Mouse (Mus musculus) brown adipose tissue, adult 24 weeks (tissue): ENCODE measurements around the gene Bace1. TPM values are rescaled to one million over a fixed set of nuclear protein-coding genes. Genes with fewer than 3 reads are reported as not detected.
A peak's percentile ranks its signal among the peaks of the same experiment; 100 is the strongest.

Source experiments
- H3K27ac ChIP-seq: fragments of 200-500 bp; replicated peaks from 2 replicates; pipeline ENCODE4 v1.5.1; 2012; ENCODE audit warnings: low read depth, mild to moderate bottlenecking, low read length
- H3K4me1 ChIP-seq: fragments of 200-500 bp; 2 replicates; pipeline ENCODE4 v1.6.1; 2012; ENCODE audit warnings: low read length, mixed read lengths; ENCODE audit not compliant: control insufficient read depth, insufficient read depth, insufficient read length
- H3K4me3 ChIP-seq: fragments of 200-500 bp; 2 replicates; pipeline ENCODE4 v1.5.1; 2012; ENCODE audit warnings: low read depth, mild to moderate bottlenecking, low read length, moderate library complexity; ENCODE audit not compliant: insufficient read depth
- polyA plus RNA-seq: library from polyadenylated mRNA; stranded (reverse); fragments of >200 nt; gene quantifications from 2 replicates; pipeline ENCODE4 v1.2.4, GENCODE M21; 2012; ENCODE audit not compliant: missing spikeins, insufficient read depth, insufficient read length

The Bace1 gene
- polyA plus RNA-seq, 1 experiment = 9.3 TPM

DNA sequence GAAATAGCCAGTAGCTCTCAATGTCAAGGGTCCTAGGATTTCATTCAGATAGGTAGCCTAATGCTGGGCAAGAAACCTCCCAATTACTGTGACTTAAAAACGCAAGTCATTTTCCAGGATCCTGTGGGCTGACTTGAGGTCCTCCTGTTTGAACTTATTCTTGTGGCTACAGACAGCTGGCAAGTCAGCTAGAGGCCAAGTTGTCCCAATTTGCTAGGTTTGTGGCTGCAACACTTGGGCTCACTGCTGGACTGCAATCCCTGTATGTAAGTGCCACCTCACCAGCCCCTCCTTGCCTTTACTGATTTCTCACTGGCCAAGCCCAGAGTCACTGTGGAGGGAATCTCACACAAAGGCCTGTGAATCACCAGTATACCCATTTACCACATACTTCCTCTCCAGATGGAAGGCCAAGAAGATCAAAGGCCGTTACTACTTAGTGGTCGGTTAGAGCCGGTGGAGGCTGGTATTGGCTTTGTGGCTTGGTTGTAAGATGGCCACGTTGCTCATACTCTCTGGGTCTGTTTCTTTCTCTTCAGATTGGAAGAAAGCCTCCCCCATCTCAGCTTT lies 8.6 kb downstream of the Bace1 start:
- no peak overlapping the region for H3K27ac ChIP-seq
- peaks cover 20% of the 10 kb centered on the region for H3K4me1 ChIP-seq
- H3K4me3 ChIP-seq = no peak overlapping the region

- no peak overlapping the region for H3K4me3 ChIP-seq
- peak overlapping the region; percentile 83 for H3K27ac ChIP-seq
- peaks cover 20% of the 10 kb centered on the region for H3K4me1 ChIP-seq
These were observed 11.4 kb downstream of the Bace1 start for GRCm38 (mm10) chr9:45849528-45850408.

DNA sequence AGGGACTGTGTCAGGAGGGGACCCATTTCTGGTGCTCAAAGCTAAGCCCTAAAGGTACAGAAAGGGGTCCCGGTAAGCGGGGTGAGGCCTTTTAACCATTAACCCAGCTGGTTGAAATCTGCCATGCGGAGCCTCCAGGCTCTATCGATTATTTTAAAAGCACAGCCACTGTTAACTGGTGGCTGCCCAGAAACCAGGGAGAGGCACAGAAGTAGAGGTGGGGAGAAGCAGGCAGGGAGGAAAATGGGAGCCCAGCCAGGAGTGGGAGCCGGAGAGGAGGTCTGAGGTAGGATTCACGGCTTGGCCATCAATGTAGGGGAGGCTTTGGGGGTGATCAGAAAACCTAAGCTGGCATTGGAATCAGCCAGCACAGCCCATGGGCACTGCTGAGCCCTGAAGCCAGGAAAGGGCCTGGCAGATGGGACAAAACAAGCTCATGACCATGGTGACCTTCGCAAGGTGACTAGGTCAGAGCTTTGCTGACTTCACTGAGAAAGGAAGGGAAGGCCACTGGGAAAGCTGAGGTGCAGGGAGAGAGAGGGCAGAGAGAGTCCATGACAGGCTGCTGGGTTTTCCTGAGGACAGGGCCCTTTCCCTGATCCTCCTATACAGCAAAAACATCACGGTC lies 12.3 kb downstream of the Bace1 start:
- H3K4me3 ChIP-seq = no peak overlapping the region
- H3K4me1 ChIP-seq = peaks cover 20% of the 10 kb centered on the region
- H3K27ac ChIP-seq = peak overlapping the region; percentile 83

- H3K4me1 ChIP-seq = peaks cover 20% of the 10 kb centered on the region
- no peak overlapping the region for H3K4me3 ChIP-seq
- peak overlapping the region; percentile 83 for H3K27ac ChIP-seq
These were observed 12.9 kb downstream of the Bace1 start for GRCm38 (mm10) chr9:45851330-45851729.

GRCm38 (mm10) chr9:45851776-45852175 lies 13.4 kb downstream of the Bace1 start:
- Histone ChIP-seq H3K4me3 (no peak overlapping the region), H3K4me1 (peaks cover 20% of the 10 kb centered on the region), H3K27ac (no peak overlapping the region)

DNA sequence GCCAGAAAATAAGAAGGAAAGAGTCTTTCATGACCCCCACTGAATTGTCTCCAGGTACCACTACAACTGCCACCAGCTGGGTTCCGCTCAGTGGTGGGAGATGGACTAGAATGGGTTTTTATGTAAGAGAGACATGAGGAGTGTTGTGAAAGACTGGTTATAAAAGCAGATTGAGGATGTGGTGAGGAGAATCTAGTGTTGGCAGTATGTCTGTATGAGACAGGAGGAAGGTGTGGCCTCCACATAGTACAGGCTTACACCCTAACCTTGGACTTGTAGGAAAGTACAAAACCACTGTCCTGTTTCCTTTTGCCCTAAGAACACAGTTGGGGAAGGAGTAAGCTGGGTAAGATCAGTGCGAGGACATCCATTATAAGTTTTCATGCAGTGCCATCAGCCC lies 15.3 kb downstream of the Bace1 start:
- Histone ChIP-seq H3K4me1 (peaks cover 15% of the 10 kb centered on the region), H3K27ac (no peak overlapping the region), H3K4me3 (no peak overlapping the region)

GRCm38 (mm10) chr9:45854136-45854535 lies 15.8 kb downstream of the Bace1 start:
- Histone ChIP-seq H3K4me3 (no peak overlapping the region), H3K4me1 (peaks cover 12% of the 10 kb centered on the region; the same call in 1 of the 2 replicates), H3K27ac (no peak overlapping the region)

DNA sequence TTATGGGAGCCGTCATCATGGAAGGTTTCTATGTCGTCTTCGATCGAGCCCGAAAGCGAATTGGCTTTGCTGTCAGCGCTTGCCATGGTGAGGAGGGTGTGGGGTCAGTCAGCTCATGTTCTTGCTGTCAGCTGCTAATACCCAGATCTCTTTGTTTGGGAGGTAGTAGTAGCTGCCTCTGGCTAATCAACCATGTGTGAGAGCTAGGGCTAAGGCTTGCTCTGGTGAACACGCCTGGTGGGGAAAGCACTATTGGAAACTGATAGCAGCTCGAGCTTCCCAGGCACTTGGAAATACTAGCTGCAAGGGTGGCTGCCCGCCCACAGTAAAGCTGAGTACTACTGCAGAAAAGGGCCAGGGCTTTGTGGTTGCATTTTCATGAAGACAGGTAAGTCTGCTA lies 21.0 kb downstream of the Bace1 start:
- no peak overlapping the region for H3K27ac ChIP-seq
- no peaks in the 10 kb centered on the region for H3K4me1 ChIP-seq

GRCm38 (mm10) chr9:45861813-45862212 lies 23.4 kb downstream of the Bace1 start:
- H3K27ac ChIP-seq = no peak overlapping the region
- H3K4me1 ChIP-seq = no peaks in the 10 kb centered on the region
- no peak overlapping the region for H3K4me3 ChIP-seq

More for the DNA sequence above, 21.0 kb downstream of the Bace1 start:
- H3K4me3 ChIP-seq = no peak overlapping the region

GRCm38 (mm10) chr9:45869181-45869580 lies 30.8 kb downstream of the Bace1 start:
- Histone ChIP-seq H3K4me3 (no peak overlapping the region), H3K27ac (no peak overlapping the region), H3K4me1 (no peaks in the 10 kb centered on the region)

- H3K4me1 ChIP-seq = no peaks in the 10 kb centered on the region
- no peak overlapping the region for H3K4me3 ChIP-seq
- no peak overlapping the region for H3K27ac ChIP-seq
These were observed 31.9 kb downstream of the Bace1 start for GRCm38 (mm10) chr9:45870265-45870664.

DNA sequence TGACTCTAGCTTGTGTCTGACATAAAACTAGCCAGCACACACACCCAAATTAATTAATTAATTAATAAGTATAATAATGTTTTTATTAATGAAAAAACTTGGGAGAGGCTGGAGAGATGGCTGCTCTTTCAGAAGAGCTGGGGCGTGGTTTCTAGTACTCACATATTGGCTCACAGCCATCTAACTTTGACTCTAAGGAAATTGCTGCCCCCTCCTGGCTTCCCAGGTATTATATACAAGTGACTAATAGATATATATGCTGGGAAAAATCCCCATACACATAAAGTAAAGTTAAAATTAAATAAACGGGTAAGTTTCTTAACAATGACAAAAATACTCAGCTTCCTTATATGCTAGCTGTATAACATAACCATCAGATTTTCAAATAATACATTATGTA lies 39.5 kb downstream of the Bace1 start:
- Histone ChIP-seq H3K4me3 (no peak overlapping the region), H3K27ac (no peak overlapping the region), H3K4me1 (no peaks in the 10 kb centered on the region)

DNA sequence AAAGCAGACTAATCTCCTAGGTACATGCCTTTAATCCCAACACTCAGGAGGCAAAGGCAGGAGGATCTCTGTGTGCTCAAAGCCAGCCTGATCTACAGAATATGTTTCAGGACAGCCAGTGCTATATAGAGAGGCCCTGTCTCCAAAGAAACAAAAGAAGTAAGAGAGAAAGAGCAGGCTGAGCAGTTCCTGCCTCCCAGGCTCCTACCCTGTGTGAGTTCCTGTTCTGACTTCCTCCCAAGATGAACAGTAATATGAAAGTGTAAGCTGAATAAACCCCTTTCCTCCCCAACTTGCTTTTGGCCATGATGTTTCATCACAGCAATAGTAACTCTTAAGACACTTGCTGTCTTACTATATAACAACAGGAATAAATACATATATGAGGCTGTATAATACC lies 55.3 kb downstream of the Bace1 start:
- H3K4me3 ChIP-seq = no peak overlapping the region
- no peak overlapping the region for H3K27ac ChIP-seq
- no peaks in the 10 kb centered on the region for H3K4me1 ChIP-seq

DNA sequence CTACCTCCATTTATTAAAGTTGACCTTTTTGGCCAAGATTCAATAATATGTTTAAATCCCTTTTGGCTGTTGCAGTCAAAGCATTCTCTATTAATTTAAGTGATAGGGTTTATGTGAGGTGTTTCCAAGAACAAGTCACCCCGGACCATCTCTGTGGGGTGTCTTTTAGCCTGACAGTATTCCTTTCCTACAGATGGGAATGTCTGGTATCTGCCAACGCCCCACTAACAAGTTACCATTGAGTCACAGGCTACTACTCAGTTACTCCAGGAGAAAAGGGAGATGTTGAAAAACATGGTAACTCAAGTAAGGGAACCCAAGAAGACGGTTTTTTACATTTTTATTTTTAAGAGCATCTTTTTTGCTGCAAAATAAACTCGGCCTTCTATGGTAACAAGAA lies 66.8 kb downstream of the Bace1 start:
- H3K27ac ChIP-seq = no peak overlapping the region
- H3K4me3 ChIP-seq = no peak overlapping the region; the same call in 1 of the 2 replicates
- H3K4me1 ChIP-seq = peaks cover 4% of the 10 kb centered on the region; the same call in 1 of the 2 replicates

DNA sequence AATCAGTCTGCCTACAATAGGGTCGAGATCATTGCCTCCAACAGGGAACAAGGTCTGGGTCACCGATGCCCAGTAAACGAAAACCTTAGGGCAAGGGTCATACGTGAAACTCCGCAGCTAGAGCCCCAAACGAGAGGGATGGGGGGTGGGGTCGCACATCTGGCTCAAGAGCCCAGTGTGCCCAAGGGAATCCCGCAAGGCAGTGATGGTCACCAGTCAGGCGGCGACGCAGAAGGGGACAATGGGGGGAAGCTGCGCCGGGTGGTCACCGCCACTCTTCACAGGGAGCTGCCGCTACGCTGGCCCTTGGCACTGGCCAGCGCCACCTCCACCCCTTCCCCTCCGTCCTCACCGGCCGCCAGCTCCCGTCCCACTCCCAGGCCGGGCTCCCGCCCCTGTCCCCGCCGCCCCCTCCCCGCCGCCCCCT lies 67.4 kb downstream of the Bace1 start:
- Histone ChIP-seq H3K27ac (peak overlapping the region; percentile 15; the same call in 1 of the 2 replicates), H3K4me1 (peaks cover 4% of the 10 kb centered on the region; the same call in 1 of the 2 replicates), H3K4me3 (peak overlapping the region; percentile 72)
